Mouse (Mus musculus) T-helper 1 cell (primary cell): ENCODE measurements around the gene Tango6.
"Not testable (repeated sequence)": the region's sequence is repeated elsewhere in the genome, so short reads cannot be mapped to it uniquely, and the experiment has no call there.

Source experiments
- in situ Hi-C: fragments of 300-600 bp; cut with MboI, MseI; formaldehyde crosslinking; loops from one replicate; pipeline ENCODE4 v1.15.1; 2025; ENCODE audit warnings: high pct_unique_total_duplicates

Gene Tango6

DNA sequence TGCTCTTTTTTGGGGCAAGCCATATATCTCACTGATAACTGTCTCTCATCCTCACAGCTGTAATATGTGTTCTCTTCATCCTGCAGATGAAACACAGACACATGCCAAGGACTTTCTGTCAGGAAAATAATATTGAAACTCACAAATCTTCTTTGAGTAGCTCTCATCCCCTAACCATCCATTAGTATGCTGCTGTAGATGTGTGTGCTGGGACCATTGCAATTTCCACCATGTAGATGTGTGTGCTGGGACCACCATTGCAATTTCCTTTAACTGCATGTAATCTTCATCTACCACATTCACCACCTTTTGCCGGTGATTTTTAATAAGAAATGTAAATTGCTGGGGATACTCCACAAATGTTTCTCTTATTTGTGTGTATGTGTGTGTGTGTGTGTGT, 60.5 kb downstream of the Tango6 start:
- in situ Hi-C loops, result no loop called here

DNA sequence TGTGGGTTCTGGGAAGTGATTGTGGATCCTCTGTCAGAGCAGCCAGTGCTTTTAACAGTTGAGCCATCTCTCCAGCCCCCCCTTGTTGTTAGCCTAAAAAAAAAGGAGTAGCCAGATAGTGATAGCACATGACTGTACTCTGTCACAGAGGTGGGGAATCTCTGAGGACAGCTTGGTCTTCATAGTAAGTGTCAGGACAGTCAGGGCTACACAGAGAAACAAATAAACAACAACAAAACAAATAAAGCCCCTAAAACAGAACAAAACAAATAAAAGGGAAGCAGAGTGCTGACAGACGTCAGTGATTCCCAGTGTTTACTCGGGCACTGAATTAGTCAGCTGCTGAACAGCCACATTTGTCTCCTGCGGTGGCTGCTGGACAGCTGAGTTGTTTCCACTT, 70.6 kb downstream of the Tango6 start:
- in situ Hi-C loops, result no loop called here

- in situ Hi-C loops, result no loop called here
Measured at GRCm38 (mm10) chr8:106761317-106761716, 78.4 kb downstream of the Tango6 start.

DNA sequence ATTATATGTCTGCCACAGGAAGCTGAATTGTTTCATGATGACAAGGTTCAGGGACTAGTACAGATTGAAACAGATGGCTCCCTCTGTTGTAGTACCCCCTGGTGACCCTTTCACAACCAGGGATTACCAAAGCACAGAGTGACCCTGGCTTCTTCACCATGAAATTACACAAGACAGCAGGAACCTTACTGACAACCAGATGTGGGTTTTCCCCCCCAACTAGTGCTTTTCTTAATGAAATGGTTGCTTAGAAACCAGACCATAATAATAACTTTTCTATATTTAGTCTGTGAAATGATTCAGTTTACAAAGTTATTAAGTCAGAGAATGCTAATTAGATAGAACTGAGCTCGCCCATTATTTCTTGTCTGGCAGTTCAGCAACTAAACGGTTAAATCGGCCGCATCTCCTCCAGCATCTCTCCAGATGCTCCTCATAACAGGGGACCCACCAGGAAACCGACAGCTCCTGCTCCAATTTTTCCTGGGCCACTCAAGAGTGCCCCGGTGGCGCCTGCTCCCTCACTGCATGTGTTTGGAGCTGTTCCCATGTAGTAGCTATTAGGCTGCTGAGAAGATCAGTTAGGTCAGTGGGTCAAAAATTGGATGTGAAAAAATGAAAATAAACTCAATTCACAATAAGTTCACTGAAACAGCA, 79.1 kb downstream of the Tango6 start:
- in situ Hi-C loops, result no loop called here

- in situ Hi-C loops, result no loop called here
Measured at GRCm38 (mm10) chr8:106764529-106764928, 81.7 kb downstream of the Tango6 start.

DNA sequence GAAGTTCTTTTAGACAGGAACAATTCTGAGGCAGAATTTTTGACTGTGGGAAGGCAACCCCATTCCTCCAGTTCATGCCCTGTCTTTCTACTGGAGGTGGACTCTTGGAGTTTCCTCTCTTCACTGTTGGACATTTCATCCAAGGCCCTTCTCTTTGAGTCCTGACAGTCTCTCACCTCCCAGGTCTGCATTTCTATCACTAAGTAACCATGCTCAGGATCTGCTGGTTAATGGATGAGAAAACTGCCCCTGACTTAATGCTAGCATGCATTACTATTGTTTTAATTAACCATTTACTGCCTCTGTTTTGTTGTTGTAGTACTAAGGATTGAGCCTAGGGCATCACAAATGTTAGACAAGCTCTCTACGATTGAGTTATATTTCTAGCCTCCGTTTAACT, 82.7 kb downstream of the Tango6 start:
- in situ Hi-C loops, result no loop called here

GRCm38 (mm10) chr8:106766736-106767135, 83.9 kb downstream of the Tango6 start:
- in situ Hi-C loops, result no loop called here

DNA sequence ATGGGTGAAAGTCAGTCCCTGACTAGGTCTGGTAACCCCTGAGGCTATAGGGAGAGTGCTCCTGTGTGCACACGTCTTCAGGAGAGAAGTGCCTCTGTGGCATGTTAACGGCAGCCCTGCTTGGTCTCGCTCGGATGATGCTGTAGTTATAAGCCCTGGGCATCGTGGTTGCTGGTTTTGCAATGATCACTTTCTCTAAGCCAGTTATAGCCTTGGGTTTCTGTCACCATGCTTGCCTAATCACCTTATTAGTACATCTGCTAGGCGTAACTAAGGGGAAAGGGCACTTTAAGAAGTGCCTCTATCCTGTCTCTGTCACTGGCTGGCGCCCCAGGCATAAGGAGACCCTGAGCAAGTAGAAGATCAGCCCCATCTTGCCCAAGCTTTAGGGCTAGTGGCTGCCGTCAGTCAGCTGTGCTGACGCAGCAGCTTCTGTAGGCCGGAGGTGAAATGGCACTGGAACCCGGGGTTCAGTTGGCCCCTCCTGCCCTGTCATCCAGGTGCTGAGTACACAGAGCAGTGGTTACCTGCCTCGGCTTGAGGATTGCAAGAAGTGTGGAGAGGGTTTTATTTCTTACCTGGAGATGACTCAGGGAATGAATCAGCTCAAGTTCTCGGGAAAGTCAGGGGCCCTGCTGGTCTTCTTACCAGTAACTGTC, 86.4 kb downstream of the Tango6 start:
- in situ Hi-C loops, result no loop called here

DNA sequence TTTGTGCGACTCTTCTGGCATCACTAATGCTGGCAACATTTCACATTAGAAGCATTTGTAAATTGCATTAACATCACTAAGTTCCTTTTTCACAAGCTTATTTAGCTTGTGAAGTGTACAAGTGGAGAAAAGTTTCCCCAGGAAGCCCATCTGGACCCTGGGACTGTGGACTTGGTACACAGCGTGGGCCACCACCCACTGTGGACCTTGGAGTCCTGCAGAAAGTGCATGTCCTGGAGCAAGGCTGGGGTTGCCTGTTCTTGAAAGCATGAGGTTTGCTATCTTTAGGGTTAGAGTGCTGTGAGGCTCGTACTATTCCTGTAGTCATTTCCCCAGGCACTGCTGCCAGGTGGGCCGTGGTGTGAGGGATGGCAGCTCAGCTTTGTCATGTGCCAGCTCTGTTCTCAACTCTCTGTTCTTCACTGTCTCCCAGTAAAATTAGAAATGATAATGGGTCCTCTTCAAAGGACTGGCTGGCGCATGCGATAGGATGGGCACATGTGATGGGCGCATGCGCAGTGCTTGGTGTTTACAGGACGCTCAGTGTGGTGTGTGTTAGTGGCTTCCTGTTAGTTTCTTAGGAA, 87.8 kb downstream of the Tango6 start:
- in situ Hi-C loops, result no loop called here

DNA sequence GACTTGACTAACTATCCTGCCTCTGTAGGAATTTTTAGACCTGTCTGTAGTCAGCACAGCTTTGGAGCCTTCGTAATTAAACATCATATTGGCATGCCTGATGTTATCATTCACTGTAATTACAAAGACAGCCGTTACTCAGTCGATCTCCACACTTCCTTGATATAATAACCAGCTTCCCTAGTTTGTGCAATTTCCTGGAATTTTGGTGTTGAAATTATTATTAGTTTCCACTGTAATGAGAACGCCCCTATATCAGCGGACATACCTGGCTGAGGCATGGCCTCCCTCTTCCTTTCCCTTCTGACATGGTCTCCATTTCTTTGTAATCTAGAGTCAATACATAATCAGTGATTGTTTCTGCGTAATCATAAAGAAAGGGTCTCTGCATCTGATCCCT, 89.2 kb downstream of the Tango6 start:
- in situ Hi-C loops, result no loop called here

DNA sequence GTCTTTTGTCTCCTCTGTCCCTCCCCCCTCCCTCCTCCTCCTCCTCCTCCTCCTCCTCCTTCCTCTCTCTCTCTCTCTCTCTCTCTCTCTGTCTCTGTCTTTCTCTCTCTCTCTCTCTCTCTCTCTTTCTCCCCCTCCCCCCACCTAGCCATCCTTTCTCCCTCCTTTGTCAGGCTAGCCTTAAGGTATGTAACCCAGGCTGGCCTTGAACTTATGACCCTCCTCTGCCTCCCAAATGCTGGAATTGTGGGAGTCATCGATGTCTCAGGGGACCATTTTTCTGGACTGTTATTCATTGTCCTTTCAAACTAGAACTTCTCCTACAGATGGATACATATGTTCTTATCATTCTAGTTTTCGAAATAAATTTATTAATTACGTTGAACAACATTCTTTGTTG, 89.6 kb downstream of the Tango6 start:
- in situ Hi-C loops, result no loop called here

GRCm38 (mm10) chr8:106774567-106775320, 91.9 kb downstream of the Tango6 start:
- in situ Hi-C loops, result no loop called here

DNA sequence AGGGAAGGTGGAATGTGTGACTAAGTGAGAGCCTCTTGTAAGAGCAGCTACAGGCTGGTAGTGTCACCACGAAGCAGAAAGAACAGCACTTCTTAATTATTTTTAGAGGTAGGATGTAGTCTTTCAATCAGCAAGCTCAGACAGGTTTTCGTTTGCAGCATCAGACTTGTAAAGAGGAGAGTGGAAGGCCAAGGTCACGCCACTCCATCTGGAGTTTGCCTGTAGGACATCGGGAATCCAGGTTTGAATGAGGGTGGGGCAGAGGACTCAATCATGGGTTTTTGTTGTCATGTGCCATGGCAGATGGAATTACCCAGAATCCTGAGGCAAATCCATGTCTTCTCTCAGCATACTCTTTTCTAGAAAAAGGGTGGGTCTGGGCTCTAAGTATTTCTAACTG, 106.8 kb downstream of the Tango6 start:
- in situ Hi-C loops, result no loop called here

DNA sequence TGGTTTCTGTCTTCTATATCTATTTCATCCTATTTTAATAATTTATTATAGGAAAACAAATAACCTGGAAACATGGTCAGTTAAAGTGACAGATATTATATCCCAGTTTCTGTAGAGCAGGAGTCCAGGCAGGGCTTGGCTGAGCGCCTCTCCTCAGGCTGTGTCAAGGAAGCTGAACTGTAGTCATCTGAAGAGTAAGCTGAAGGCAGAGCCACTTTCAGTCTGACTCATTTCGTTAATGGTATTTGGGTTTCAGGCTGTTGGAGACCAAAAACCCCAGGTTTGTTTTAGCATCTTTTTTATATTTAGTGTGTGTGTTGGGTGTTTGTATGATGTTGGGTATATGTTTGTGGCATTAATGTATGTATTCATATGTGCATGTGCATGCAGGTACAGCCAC, 112.0 kb downstream of the Tango6 start:
- in situ Hi-C loops, result no loop called here

GRCm38 (mm10) chr8:106799821-106800220, 117.0 kb downstream of the Tango6 start:
- in situ Hi-C loops, result no loop called here

DNA sequence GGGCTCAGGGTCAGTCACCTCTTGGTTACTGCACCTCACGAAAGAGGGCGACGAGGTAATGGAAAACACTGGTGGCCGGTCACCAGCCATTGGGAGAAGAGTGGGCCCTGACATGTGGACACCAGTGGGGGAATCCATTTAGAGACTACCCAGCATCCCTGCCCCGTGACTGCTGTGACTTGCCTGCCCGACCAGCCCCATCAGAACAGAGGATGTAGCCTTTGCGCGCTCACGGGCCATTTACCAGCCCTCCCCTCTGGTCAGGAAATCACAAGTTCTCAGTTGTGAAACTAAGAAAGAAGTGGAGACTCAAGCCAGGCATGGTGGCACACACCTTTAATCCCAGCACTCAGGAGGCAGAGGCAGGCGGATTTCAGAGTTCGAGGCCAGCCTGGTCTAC, 118.4 kb downstream of the Tango6 start:
- in situ Hi-C loops, result no loop called here

DNA sequence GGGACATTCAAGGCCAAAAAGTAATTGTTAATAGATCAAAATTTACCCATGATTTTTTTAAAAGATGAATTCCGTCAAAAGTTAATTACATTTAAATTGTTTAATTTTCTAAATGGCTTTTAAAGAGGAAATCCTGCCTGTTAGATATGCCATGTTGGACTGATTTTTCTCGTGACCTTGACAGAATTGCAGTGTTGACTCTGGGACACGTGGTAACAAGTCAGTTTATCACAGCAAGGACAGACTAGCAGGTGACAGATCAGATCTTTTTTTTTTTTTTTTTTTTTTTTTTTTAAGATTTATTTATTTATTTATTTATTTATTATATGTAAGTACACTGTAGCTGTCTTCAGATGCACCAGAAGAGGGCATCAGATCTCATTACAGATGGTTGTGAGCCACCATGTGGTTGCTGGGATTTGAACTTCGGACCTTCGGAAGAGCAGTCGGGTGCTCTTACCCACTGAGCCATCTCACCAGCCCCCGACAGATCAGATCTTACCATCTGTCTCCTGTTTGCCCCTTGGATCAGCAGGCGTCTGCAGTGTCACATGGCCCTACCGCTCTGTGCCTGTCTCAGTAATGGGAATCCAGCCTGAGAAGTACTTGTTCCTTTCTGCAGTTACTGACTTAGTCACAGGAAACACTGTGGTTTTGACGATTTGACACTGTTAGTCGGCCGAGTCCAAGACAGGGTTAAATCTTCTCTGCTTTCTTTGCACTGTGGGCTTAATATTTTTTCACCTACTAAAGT, 119.7 kb downstream of the Tango6 start:
- in situ Hi-C loops, result not testable (repeated sequence)

DNA sequence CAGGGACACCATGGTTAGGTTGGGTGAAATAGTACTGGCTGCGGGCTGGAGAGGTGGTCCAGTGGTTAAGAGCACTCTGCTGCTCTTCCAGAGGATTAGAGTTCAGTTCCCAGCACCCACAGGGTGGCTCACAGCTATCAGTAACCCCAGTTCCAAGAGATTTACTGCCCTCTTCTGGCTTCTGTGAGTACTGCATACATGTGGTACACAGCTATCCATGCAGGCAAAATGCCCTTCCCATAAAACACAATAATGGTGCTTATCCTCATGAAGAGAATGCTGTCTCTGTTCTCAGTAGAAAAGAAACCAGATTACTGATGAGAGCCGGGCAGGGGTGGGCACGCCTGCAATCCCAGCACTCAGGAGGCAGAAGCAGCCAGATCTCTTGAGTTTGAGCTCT, 123.0 kb downstream of the Tango6 start:
- in situ Hi-C loops, result no loop called here

- in situ Hi-C loops, result no loop called here
Measured at GRCm38 (mm10) chr8:106807461-106807860, 124.6 kb downstream of the Tango6 start.

DNA sequence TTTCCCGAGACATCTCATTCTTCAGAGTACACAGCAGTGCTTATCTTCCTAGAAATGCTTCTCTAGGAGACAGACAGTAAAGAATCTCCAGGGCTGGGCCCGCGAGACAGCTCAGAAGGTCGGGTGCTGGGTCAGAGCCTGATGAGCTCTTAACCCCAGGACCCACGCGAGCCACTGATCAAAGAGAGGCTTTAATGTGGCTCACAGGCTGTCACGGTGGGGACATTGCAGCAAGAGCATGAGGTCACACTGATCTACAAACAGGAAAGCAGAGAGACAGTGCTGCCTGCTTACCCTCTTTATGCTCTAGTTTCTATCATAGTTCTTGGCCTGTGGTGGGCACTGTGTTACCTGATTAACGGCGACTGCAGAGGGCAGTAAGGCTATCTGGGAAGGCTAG, 126.9 kb downstream of the Tango6 start:
- in situ Hi-C loops, result no loop called here

GRCm38 (mm10) chr8:106810406-106810805, 127.5 kb downstream of the Tango6 start:
- in situ Hi-C loops, result no loop called here

GRCm38 (mm10) chr8:106812560-106812959, 129.7 kb downstream of the Tango6 start:
- in situ Hi-C loops, result no loop called here
